Mouse (Mus musculus) ES-E14 (cell line): ENCODE measurements around the gene Anxa6. TPM values are rescaled to one million over a fixed set of nuclear protein-coding genes. Genes with fewer than 3 reads are reported as not detected.

Source experiments
- DNase-seq: peaks from one replicate; pipeline ENCODE4 v3.0.0-alpha.2; 2013; ENCODE audit warnings: low read depth, low spot score
- H3K27ac ChIP-seq: 2 replicates; pipeline ENCODE4 v1.5.1; 2012; ENCODE audit warnings: low read depth, mild to moderate bottlenecking, low read length, moderate library complexity, mixed read lengths; ENCODE audit not compliant: poor library complexity, insufficient read depth, severe bottlenecking
- H3K36me3 ChIP-seq: 2 replicates; pipeline ENCODE4 v1.6.1; 2012; ENCODE audit warnings: mild to moderate bottlenecking, low read length, moderate library complexity, mixed read lengths; ENCODE audit not compliant: control insufficient read depth, poor library complexity, insufficient read depth, severe bottlenecking
- H3K4me1 ChIP-seq, 2 experiments: fragments of 150-350 bp in 1 of 2; sonication (generic) in 1 of 2; 2 replicates each; pipeline ENCODE4 v1.6.1; 2012; ENCODE audit warnings: low read length in 2 of 2, mild to moderate bottlenecking in 1 of 2, mixed read lengths in 1 of 2; ENCODE audit not compliant: control insufficient read depth in 2 of 2, insufficient read depth in 2 of 2, poor library complexity in 1 of 2
- H3K4me3 ChIP-seq, 2 experiments: fragments of 150-350 bp in 1 of 2; sonication (generic) in 1 of 2; 2 replicates each; pipeline ENCODE4 v1.5.1; 2012; ENCODE audit warnings: low read length in 2 of 2, low read depth in 1 of 2, mild to moderate bottlenecking in 1 of 2, mixed read lengths in 1 of 2; ENCODE audit not compliant: insufficient read depth in 1 of 2, poor library complexity in 1 of 2, severe bottlenecking in 1 of 2
- H3K9ac ChIP-seq: 2 replicates; pipeline ENCODE4 v1.6.1; 2012; ENCODE audit warnings: low read depth, mild to moderate bottlenecking, low read length, mixed read lengths; ENCODE audit not compliant: poor library complexity, insufficient read depth, severe bottlenecking
- H3K9me3 ChIP-seq: fragments of 150-350 bp; sonication (generic); 2 replicates; pipeline ENCODE4 v1.6.1; 2012; ENCODE audit warnings: low read depth, mild to moderate bottlenecking, low read length; ENCODE audit not compliant: control insufficient read depth, insufficient read depth
- CHD2 ChIP-seq: IDR thresholded peaks from 2 replicates; pipeline ENCODE4 v1.6.1; 2014; ENCODE audit warnings: mild to moderate bottlenecking, low read depth, low read length, inconsistent platforms
- HCFC1 ChIP-seq: IDR thresholded peaks from 2 replicates; pipeline ENCODE4 v1.6.1; 2012; ENCODE audit warnings: low read length, inconsistent platforms, borderline replicate concordance; ENCODE audit not compliant: insufficient read depth
- MAFK ChIP-seq: IDR thresholded peaks from 2 replicates; pipeline ENCODE4 v1.6.1; 2014; ENCODE audit warnings: mild to moderate bottlenecking, low read depth, low read length, inconsistent platforms; ENCODE audit not compliant: insufficient read depth
- ZC3H11A ChIP-seq: IDR thresholded peaks from 2 replicates; pipeline ENCODE4 v1.6.1; 2012; ENCODE audit warnings: low read depth, mild to moderate bottlenecking, inconsistent platforms, low read length, borderline replicate concordance
- ZNF384 ChIP-seq: IDR thresholded peaks from 2 replicates; pipeline ENCODE4 v1.6.1; 2012; ENCODE audit warnings: low read depth, low read length, inconsistent platforms
- in situ Hi-C, 2 experiments: fragments of 600-800 bp; cut with MboI; formaldehyde crosslinking; loops; one replicate each; pipeline ENCODE4 v1.15.1; 2025; ENCODE audit warnings: low sequenced_read_pairs in 2 of 2, inconsistent platforms in 1 of 2; ENCODE audit not compliant: unreplicated experiment in 2 of 2
- total RNA-seq: library from RNA; depleted of rRNA; stranded (reverse); fragments of 300-350 nt; gene quantifications from 2 replicates; pipeline ENCODE4 v1.2.3, GENCODE M21; 2012

Anxa6 gene
- total RNA-seq, 1 experiment = 125 TPM

DNA sequence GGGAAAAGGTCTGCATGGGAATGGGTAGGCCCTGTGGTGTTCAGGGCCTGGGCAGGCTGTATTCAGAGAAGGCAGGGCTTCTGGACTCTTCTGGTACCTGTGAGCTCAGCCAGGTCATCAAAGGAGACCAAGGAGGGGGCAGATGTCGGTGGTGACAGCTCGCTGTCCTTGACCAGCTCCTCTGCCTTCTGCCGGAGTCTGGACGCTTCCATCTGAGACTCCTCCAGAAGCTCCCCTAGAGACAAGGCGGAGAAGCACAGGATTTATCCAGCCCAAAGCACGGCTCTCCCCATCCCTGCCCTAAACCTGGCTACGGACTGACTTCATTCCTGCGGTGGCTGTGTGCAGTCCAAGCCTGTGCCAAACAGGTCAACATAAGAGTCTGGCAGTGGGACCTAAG is 93.7 kb downstream of the Anxa6 start:
- no peak for TF ChIP-seq CHD2
- no peak for TF ChIP-seq ZNF384
- no peak for TF ChIP-seq ZC3H11A
- no peak for TF ChIP-seq HCFC1
- TF ChIP-seq MAFK = no peak
- Histone ChIP-seq H3K36me3 (peaks cover 32% of the 10 kb centered on the region; the same call in 1 of the 2 replicates), H3K27ac (no peak overlapping the region), H3K9ac (no peak overlapping the region), H3K4me1 (peaks cover 22 to 32% of the 10 kb centered on the region in 2 experiments), H3K9me3 (no peaks in the 10 kb centered on the region), H3K4me3 (no peak overlapping the region)
- in situ Hi-C loops = no loop called here
- DNase-seq = no peak

DNA sequence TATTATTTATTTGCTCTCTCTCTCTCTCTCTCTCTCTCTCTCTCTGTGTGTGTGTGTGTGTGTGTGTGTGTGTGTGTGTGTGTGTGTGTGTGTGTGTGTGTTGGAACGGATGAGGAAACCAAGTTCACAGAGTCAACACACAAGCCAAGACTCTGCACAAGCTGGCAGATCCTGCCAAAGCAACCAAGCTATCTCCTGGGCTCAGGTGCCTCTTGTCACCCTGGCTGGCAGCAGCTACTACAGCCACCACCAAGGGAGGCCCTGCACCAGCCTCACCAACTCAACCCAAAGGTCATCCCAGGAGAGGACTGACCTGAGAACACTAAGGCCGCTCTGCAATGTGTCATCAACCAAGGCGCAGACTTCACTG is 96.5 kb downstream of the Anxa6 start:
- H3K9ac ChIP-seq = no peak overlapping the region
- H3K9me3 ChIP-seq = no peaks in the 10 kb centered on the region
- TF ChIP-seq ZNF384 (no peak), CHD2 (no peak), ZC3H11A (no peak), MAFK (no peak)
- no peak overlapping the region for H3K27ac ChIP-seq
- in situ Hi-C loops = no loop called here
- H3K4me3 ChIP-seq = no peak overlapping the region
- H3K4me1 ChIP-seq = peaks cover 11 to 20% of the 10 kb centered on the region in 2 experiments; a peak in 3 of 4 replicates
- peaks cover 45% of the 10 kb centered on the region; the same call in 1 of the 2 replicates for H3K36me3 ChIP-seq
- DNase-seq = no peak

DNA sequence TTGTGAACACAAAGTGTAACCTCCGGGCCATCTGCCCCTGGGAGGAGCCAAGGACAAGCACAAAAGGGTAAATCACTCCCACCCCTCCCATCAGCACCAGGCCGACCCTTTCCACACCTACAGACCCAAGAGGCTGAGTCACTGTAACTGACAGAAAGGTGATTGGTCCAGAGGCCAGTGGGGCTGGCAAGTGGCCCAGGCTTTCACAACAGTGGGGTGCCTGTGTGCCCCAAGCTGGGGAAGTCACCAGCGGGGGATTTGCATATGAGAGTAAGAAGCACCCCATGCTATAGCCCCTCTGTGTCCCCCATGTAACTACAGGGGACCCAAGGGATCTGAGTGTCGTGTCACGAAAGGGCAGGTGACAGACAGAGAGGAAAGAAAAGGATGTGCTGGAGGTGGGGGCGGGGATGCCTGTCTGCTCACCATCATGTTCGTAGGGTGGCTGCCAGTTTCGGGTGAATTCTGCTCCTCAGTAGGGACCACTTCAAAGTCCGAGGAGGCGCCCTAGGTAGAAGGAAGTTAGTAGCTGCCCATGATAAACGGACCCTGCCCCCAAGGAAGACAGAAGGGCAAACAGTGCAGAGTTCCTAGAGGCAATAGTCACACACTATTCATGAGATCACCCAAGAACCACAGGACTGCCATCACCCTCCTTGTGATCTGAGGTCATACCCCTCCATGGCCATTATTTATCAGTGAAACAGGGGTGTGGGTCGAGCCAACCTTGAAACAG is 97.0 kb downstream of the Anxa6 start:
- no peak for DNase-seq
- no peaks in the 10 kb centered on the region for H3K9me3 ChIP-seq
- in situ Hi-C loops = no loop called here
- no peak overlapping the region for H3K27ac ChIP-seq
- no peak overlapping the region for H3K4me3 ChIP-seq
- peaks cover 10 to 19% of the 10 kb centered on the region in 2 experiments; a peak in 3 of 4 replicates for H3K4me1 ChIP-seq
- peak; percentile 71 for TF ChIP-seq MAFK
- TF ChIP-seq ZNF384 = no peak
- no peak for TF ChIP-seq HCFC1
- TF ChIP-seq CHD2 = no peak
- TF ChIP-seq ZC3H11A = no peak
- H3K36me3 ChIP-seq = peaks cover 45% of the 10 kb centered on the region; the same call in 1 of the 2 replicates
- no peak overlapping the region for H3K9ac ChIP-seq

DNA sequence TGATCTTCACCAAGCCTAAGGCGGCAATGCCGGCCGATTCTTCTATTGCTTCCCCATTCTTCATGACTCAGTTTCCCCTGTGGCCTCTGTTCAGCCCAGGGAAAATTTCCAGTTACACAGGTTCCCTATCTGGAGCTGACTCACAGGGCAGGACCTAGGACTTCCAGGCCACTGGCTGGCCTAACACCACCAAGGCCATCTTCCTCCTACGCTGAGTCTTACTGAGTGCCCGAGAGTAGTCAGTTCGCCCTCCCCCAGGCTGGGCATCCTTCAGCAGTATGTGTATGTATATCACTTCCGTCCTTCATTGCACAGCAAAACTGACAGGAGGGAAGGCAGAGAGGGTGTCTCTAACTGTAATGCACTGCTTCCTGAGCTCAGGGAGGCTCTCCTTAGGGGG is 99.0 kb downstream of the Anxa6 start:
- no peak for TF ChIP-seq ZNF384
- TF ChIP-seq HCFC1 = no peak
- no peak for TF ChIP-seq MAFK
- TF ChIP-seq CHD2 = no peak
- TF ChIP-seq ZC3H11A = no peak
- in situ Hi-C loops = loop anchor here (5.0 kb wide), 1 partner anchor 53 kb away; no protein-coding TSS in a partner anchor

More for the DNA sequence above, 99.0 kb downstream of the Anxa6 start:
- DNase-seq = no peak
- no peak overlapping the region for H3K27ac ChIP-seq
- H3K9me3 ChIP-seq = no peaks in the 10 kb centered on the region
- H3K4me1 ChIP-seq = peaks cover 8 to 17% of the 10 kb centered on the region in 2 experiments; a peak in 3 of 4 replicates
- H3K36me3 ChIP-seq = peaks cover 57% of the 10 kb centered on the region; the same call in 1 of the 2 replicates
- H3K4me3 ChIP-seq = no peak overlapping the region
- H3K9ac ChIP-seq = no peak overlapping the region
